Comparison of ENCODE assay signal across 8 mouse cellular contexts in genomic region chr1:120072900-120073299, GRCm38 (mm10). TPM values are rescaled to one million over a fixed set of nuclear protein-coding genes. Genes with fewer than 3 reads are reported as not detected.
A peak's percentile ranks its signal among the peaks of the same experiment; 100 is the strongest.
DNase-seq lines count a peak whose midpoint lies in the region; ATAC-seq and TF ChIP-seq lines count a peak whose summit lies in the region.

No protein-coding gene starts in this region.

- no peaks in the 10 kb centered on the region for H3K36me3 ChIP-seq in ES-Bruce4 (ENCODE audit: control insufficient read depth, insufficient read depth, low read length, poor library complexity, severe bottlenecking)
- H3K36me3 ChIP-seq in embryonic facial prominence, embryonic 14.5 days (ENCODE audit: control insufficient read depth, insufficient read depth, low read length): no peaks in the 10 kb centered on the region
- no peaks in the 10 kb centered on the region for H3K36me3 ChIP-seq in hindbrain, embryonic 12.5 days
- no peaks in the 10 kb centered on the region for H3K36me3 ChIP-seq in limb, embryonic 15.5 days
- no peaks in the 10 kb centered on the region for H3K36me3 ChIP-seq in midbrain, postnatal 0 days (ENCODE audit: insufficient read depth, low read length)

- no peak for TF ChIP-seq CTCF in ES-Bruce4 (IDR thresholded peaks at IDR 0.05; ENCODE audit: low read depth, low read length)
- no peak for TF ChIP-seq CTCF in midbrain, postnatal 0 days (IDR thresholded peaks at IDR 0.05)

- peak overlapping the region; percentile 42 for H3K4me3 ChIP-seq in ES-Bruce4 (ENCODE audit: low read depth, low read length)
- peak overlapping the region; percentile 40 for H3K4me3 ChIP-seq in embryonic facial prominence, embryonic 14.5 days (ENCODE audit: low read depth, low read length)
- peak overlapping the region; percentile 38; the same call in 1 of the 2 replicates for H3K4me3 ChIP-seq in hindbrain, embryonic 12.5 days
- peak overlapping the region; percentile 39 for H3K4me3 ChIP-seq in limb, embryonic 15.5 days
- H3K4me3 ChIP-seq in midbrain, postnatal 0 days (ENCODE audit: low read depth, low read length): peak overlapping the region; percentile 39; the same call in 1 of the 2 replicates

- DNase-seq in adrenal gland, adult 2 months: peak; percentile 76
- DNase-seq in embryonic facial prominence, embryonic 14.5 days (ENCODE audit: low spot score): peak; percentile 31
- DNase-seq in midbrain, postnatal 0 days (ENCODE audit: low spot score): no peak
- no peak for DNase-seq in thymus, postnatal 4 days
- no peak for DNase-seq in spleen, postnatal 4 days (ENCODE audit: low spot score in 2 of 2)

- ATAC-seq in embryonic facial prominence, embryonic 14.5 days (ENCODE audit: low read depth): no peak
- no peak for ATAC-seq in hindbrain, embryonic 12.5 days (ENCODE audit: low FRiP score)
- no peak for ATAC-seq in limb, embryonic 15.5 days (ENCODE audit: insufficient number of reproducible peaks, low FRiP score, low TSS enrichment, low read depth)
- no peak for ATAC-seq in midbrain, postnatal 0 days (ENCODE audit: low FRiP score)

- H3K9me3 ChIP-seq in ES-Bruce4 (replicated peaks; ENCODE audit: control insufficient read depth, insufficient read depth, low read length, poor library complexity, severe bottlenecking): no peaks in the 10 kb centered on the region
- H3K9me3 ChIP-seq in embryonic facial prominence, embryonic 14.5 days (ENCODE audit: control insufficient read depth, low read length): no peaks in the 10 kb centered on the region
- no peaks in the 10 kb centered on the region for H3K9me3 ChIP-seq in hindbrain, embryonic 12.5 days (replicated peaks)
- no peaks in the 10 kb centered on the region for H3K9me3 ChIP-seq in limb, embryonic 15.5 days
- no peaks in the 10 kb centered on the region for H3K9me3 ChIP-seq in midbrain, postnatal 0 days (ENCODE audit: low read length)

- H3K4me1 ChIP-seq in ES-Bruce4 (ENCODE audit: control insufficient read depth, insufficient read depth, low read length): peaks cover 7% of the 10 kb centered on the region
- H3K4me1 ChIP-seq in embryonic facial prominence, embryonic 14.5 days (ENCODE audit: control insufficient read depth, insufficient read depth, low read length): 0 out of 2 replicates have a peak, but pooled peaks cover 8% of the 10 kb centered on the region
- H3K4me1 ChIP-seq in hindbrain, embryonic 12.5 days: peaks cover 21% of the 10 kb centered on the region
- H3K4me1 ChIP-seq in limb, embryonic 15.5 days: peaks cover 19% of the 10 kb centered on the region
- peaks cover 7% of the 10 kb centered on the region; the same call in 1 of the 2 replicates for H3K4me1 ChIP-seq in midbrain, postnatal 0 days (ENCODE audit: insufficient read depth, low read length)

- no peak for TF ChIP-seq EP300 in ES-Bruce4 (IDR thresholded peaks at IDR 0.05; ENCODE audit: insufficient read depth, low read depth, low read length)

- H3K4me2 ChIP-seq in embryonic facial prominence, embryonic 14.5 days (ENCODE audit: low read depth, low read length): peak overlapping the region; percentile 85
- H3K4me2 ChIP-seq in hindbrain, embryonic 12.5 days (replicated peaks): peak overlapping the region; percentile 90
- H3K4me2 ChIP-seq in limb, embryonic 15.5 days: peak overlapping the region; percentile 87
- peak overlapping the region; percentile 63 for H3K4me2 ChIP-seq in midbrain, postnatal 0 days (ENCODE audit: low read depth, low read length, poor library complexity, severe bottlenecking)

- TF ChIP-seq POLR2A in ES-Bruce4 (IDR thresholded peaks at IDR 0.05; ENCODE audit: insufficient read depth, low read length): no peak

- H3K27ac ChIP-seq in ES-Bruce4 (ENCODE audit: insufficient read depth, low read length): no peak overlapping the region
- H3K27ac ChIP-seq in embryonic facial prominence, embryonic 14.5 days (replicated peaks; ENCODE audit: low read depth, low read length): no peak overlapping the region
- no peak overlapping the region for H3K27ac ChIP-seq in hindbrain, embryonic 12.5 days
- H3K27ac ChIP-seq in limb, embryonic 15.5 days: no peak overlapping the region
- no peak overlapping the region for H3K27ac ChIP-seq in midbrain, postnatal 0 days (ENCODE audit: low read depth, low read length)

- peak overlapping the region; percentile 60 for H3K9ac ChIP-seq in ES-Bruce4 (ENCODE audit: low read depth, poor library complexity, severe bottlenecking)
- H3K9ac ChIP-seq in embryonic facial prominence, embryonic 14.5 days (ENCODE audit: low read depth, low read length): peak overlapping the region; percentile 32; the same call in 1 of the 2 replicates
- H3K9ac ChIP-seq in hindbrain, embryonic 12.5 days: peak overlapping the region; percentile 51
- no peak overlapping the region for H3K9ac ChIP-seq in limb, embryonic 15.5 days
- H3K9ac ChIP-seq in midbrain, postnatal 0 days (replicated peaks; ENCODE audit: low read length, poor library complexity, severe bottlenecking): no peak overlapping the region

- WGBS in embryonic facial prominence, embryonic 14.5 days: 8% methylated on average over 16 of the region's 16 CpGs
- 15% methylated on average over 16 of the region's 16 CpGs for WGBS in hindbrain, embryonic 12.5 days
- 12% methylated on average over 16 of the region's 16 CpGs for WGBS in limb, embryonic 15.5 days
- 15% methylated on average over 16 of the region's 16 CpGs for WGBS in midbrain, postnatal 0 days

- no peaks in the 10 kb centered on the region for H3K27me3 ChIP-seq in ES-Bruce4 (ENCODE audit: control insufficient read depth, insufficient read depth, low read length, poor library complexity, severe bottlenecking)
- H3K27me3 ChIP-seq in embryonic facial prominence, embryonic 14.5 days (replicated peaks; ENCODE audit: control insufficient read depth, insufficient read depth, low read length): peaks cover 20% of the 10 kb centered on the region
- peaks cover 41% of the 10 kb centered on the region for H3K27me3 ChIP-seq in hindbrain, embryonic 12.5 days
- H3K27me3 ChIP-seq in limb, embryonic 15.5 days: peaks cover 14% of the 10 kb centered on the region
- H3K27me3 ChIP-seq in midbrain, postnatal 0 days (ENCODE audit: insufficient read depth, low read length): peaks cover 7% of the 10 kb centered on the region; the same call in 1 of the 2 replicates

RNA-seq across cellular contexts. Expression of gene Tmem37, which starts 1.0 kb away (rescaled TPM):
- polyA plus RNA-seq in ES-Bruce4 (2011; ENCODE audit: insufficient read depth, insufficient read length, low read depth, missing spikeins): 15.5 and 17.8 TPM in 2 replicates
- total RNA-seq in adrenal gland, adult 2 months (2021): 10 to 100 TPM in 1 of 2 experiments, 1 to 10 TPM in 1; 9.8 to 22.6 TPM
- 22.4 and 32.9 TPM in 2 replicates for polyA plus RNA-seq in adrenal gland, adult 2 months (2012; rRNA removed)
- 16.9 and 19.8 TPM in 2 replicates for polyA plus RNA-seq in embryonic facial prominence, embryonic 14.5 days (2014; fragmentation: Nextera tagmentation; extraction: Ambion mirVana)
- polyA plus RNA-seq in hindbrain, embryonic 12.5 days (2016; fragmentation: Nextera tagmentation; extraction: Ambion mirVana): 7.5 and 8.7 TPM in 2 replicates
- 7.6 and 9.4 TPM in 2 replicates for polyA plus RNA-seq in limb, embryonic 15.5 days (2015; fragmentation: Nextera tagmentation; extraction: Ambion mirVana)
- total RNA-seq in midbrain, postnatal 0 days (2014; rRNA removed): 2.7 and 4.0 TPM in 2 replicates
- 6.9 and 7.5 TPM in 2 replicates for polyA plus RNA-seq in midbrain, postnatal 0 days (2015; fragmentation: Nextera tagmentation; extraction: Ambion mirVana)

RNA-seq across cellular contexts. Expression of gene Dbi, which starts 48.0 kb away (rescaled TPM):
- polyA plus RNA-seq in ES-Bruce4 (2011; ENCODE audit: insufficient read depth, insufficient read length, low read depth, missing spikeins): 319 and 354 TPM in 2 replicates
- 1,000 to 10,000 TPM; 1,195 to 1,389 TPM for total RNA-seq in adrenal gland, adult 2 months (2021)
- polyA plus RNA-seq in adrenal gland, adult 2 months (2012; rRNA removed): 375 and 512 TPM in 2 replicates
- 613 and 705 TPM in 2 replicates for polyA plus RNA-seq in embryonic facial prominence, embryonic 14.5 days (2014; fragmentation: Nextera tagmentation; extraction: Ambion mirVana)
- 582 and 680 TPM in 2 replicates for polyA plus RNA-seq in hindbrain, embryonic 12.5 days (2016; fragmentation: Nextera tagmentation; extraction: Ambion mirVana)
- 1,033 and 1,050 TPM in 2 replicates for polyA plus RNA-seq in limb, embryonic 15.5 days (2015; fragmentation: Nextera tagmentation; extraction: Ambion mirVana)
- 515 and 540 TPM in 2 replicates for total RNA-seq in midbrain, postnatal 0 days (2014; rRNA removed)
- 1,809 and 1,897 TPM in 2 replicates for polyA plus RNA-seq in midbrain, postnatal 0 days (2015; fragmentation: Nextera tagmentation; extraction: Ambion mirVana)

RNA-seq across cellular contexts. Expression of gene 3110009E18Rik, which starts 48.1 kb away (rescaled TPM):
- 14.1 and 16.0 TPM in 2 replicates for polyA plus RNA-seq in ES-Bruce4 (2011; ENCODE audit: insufficient read depth, insufficient read length, low read depth, missing spikeins)
- 10 to 100 TPM; 11.7 to 12.2 TPM for total RNA-seq in adrenal gland, adult 2 months (2021)
- 0.59 and 0.68 TPM in 2 replicates for polyA plus RNA-seq in adrenal gland, adult 2 months (2012; rRNA removed)
- polyA plus RNA-seq in embryonic facial prominence, embryonic 14.5 days (2014; fragmentation: Nextera tagmentation; extraction: Ambion mirVana): 14.6 and 16.0 TPM in 2 replicates
- 17.0 and 22.6 TPM in 2 replicates for polyA plus RNA-seq in hindbrain, embryonic 12.5 days (2016; fragmentation: Nextera tagmentation; extraction: Ambion mirVana)
- polyA plus RNA-seq in limb, embryonic 15.5 days (2015; fragmentation: Nextera tagmentation; extraction: Ambion mirVana): 15.1 and 17.4 TPM in 2 replicates
- 0.77 and 1.9 TPM in 2 replicates for total RNA-seq in midbrain, postnatal 0 days (2014; rRNA removed)
- 11.4 and 15.7 TPM in 2 replicates for polyA plus RNA-seq in midbrain, postnatal 0 days (2015; fragmentation: Nextera tagmentation; extraction: Ambion mirVana)

Comparison
In these comparisons a context has a peak if more than half of its experiments do, and no peak if none do; other contexts are left out.
1. H3K9ac ChIP-seq: peak in ES-Bruce4 (single experiment), embryonic facial prominence, embryonic 14.5 days (single experiment) and hindbrain, embryonic 12.5 days (single experiment); none in limb, embryonic 15.5 days (single experiment) and midbrain, postnatal 0 days (single experiment).
2. DNase-seq: peak in adrenal gland, adult 2 months (single experiment) and embryonic facial prominence, embryonic 14.5 days (single experiment); none in midbrain, postnatal 0 days (single experiment), thymus, postnatal 4 days (single experiment) and spleen, postnatal 4 days (0 of 2).
3. Peak in every context shown above with its lines, with median percentiles within 50 percentile points of each other: H3K4me3 ChIP-seq and H3K4me2 ChIP-seq.